Mouse (Mus musculus) A20 (cell line): ENCODE measurements around the gene Gm9495.
"Not testable (repeated sequence)": the region's sequence is repeated elsewhere in the genome, so short reads cannot be mapped to it uniquely, and the experiment has no call there.

ENCODE experiments used
- DNase-seq: peaks from one replicate; pipeline ENCODE4 v3.0.0-alpha.2; 2011; ENCODE audit warnings: low read depth, low spot score

The Gm9495 gene

DNA sequence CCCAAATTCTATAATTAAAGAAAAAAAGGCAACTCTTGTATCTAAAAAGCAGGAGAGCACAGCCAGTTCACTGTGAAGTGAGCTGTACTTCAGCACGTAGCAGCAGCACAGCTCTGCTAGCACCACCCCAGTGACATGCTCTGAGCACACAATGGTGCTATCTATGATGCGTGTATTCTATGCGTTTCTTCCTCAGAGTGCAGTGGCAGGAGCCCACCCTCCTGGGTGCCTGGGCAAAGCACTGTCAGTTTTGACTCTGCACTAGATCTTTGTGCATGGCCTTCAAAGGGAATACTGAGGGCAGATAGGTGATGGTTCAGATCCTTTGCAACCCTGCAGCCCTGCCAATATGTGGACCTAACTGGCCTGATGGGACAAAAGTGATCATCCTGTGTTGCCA lies at the start of gene Gm9495:
Gm9495 (minus strand) TSS at position 101 of the 400 bp plus-strand sequence.
- DNase-seq = not testable (repeated sequence)

- not testable (repeated sequence) for DNase-seq
Observed at GRCm38 (mm10) chr8:69474946-69475345, 21.6 kb upstream of the Gm9495 start.

DNA sequence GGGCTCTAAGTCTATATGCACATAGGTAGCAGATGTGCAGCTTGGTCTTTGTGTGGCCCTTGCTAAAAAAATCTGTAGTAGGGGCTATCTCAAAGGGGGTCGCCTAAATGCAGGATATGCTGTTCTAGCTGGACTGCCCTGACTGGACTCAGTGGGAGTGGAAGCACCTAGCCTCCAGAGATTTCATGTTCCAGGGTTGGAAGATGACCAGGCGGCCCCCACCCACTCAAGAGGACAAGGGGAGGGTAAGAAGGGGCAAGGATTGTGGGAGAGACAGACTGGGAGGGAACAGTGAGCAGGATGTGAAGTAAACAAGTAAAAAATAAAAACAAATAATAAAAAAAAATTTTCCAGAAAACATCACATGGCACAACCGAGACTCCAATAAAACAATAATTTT lies 33.3 kb downstream of the Gm9495 start:
- DNase-seq = not testable (repeated sequence)

DNA sequence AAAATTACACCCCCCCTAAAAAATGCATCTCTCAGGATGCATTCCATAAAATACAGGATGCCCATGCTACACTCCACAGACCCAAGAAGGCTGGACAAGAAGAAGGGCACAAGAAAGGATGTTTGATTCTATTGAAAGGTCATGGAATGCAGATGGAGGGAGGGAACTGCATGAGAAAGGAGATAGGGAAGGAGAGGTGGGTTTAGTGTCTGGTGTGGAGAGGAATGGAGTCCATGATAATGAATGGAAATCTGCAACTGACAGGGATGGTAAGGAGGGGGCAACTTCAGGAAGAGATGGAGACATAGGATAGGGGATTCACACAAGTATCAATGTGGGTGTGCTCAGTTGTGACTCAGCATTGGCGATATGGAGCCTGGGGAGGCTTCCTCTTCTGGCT lies 39.0 kb downstream of the Gm9495 start:
- no peak for DNase-seq

GRCm38 (mm10) chr8:69404768-69405167 lies 48.6 kb downstream of the Gm9495 start:
- DNase-seq = no peak

- no peak for DNase-seq
Observed at GRCm38 (mm10) chr8:69399956-69400443, 53.4 kb downstream of the Gm9495 start.

DNA sequence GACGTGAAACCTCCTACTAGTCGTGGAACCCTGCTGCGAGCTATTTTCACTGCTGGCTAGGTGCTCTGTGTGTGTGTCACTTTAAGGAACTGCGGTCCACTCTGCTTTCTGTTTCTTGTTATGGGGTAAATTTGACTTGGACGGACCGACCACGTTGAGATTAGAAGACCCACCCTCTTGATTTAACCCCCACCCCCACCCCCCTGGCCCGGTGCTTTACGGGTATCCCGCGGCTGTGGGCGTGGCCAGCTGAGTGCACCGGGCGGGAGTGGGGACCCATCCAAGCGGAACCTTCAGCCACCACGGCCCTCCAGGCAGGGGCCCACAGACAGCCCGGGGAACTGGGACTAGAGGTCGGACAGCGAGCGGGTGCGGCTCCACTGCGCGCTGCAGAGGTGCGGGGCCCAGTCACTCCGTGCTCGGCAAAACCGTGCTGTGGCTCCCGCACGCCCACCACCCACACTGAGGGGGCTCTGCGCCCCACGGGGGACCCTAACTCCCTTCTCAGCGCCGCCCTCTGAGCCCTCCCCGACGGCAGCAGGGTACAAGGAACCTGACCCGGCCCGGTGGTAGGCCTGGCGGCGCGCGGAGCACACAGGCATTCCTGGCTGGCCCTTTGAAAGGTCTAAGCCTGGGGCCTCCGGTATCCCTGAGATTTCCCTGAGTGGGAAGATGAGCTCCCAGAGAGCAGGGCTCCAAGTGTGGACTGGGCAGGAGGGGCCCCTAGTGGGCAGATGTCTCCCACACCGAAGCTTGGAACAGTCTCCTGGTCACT lies 54.0 kb downstream of the Gm9495 start:
- DNase-seq = no peak

GRCm38 (mm10) chr8:69396196-69396595 lies 57.2 kb downstream of the Gm9495 start:
- no peak for DNase-seq

- DNase-seq = peak; percentile 91
Observed at GRCm38 (mm10) chr8:69395050-69395789, 58.1 kb downstream of the Gm9495 start.

DNA sequence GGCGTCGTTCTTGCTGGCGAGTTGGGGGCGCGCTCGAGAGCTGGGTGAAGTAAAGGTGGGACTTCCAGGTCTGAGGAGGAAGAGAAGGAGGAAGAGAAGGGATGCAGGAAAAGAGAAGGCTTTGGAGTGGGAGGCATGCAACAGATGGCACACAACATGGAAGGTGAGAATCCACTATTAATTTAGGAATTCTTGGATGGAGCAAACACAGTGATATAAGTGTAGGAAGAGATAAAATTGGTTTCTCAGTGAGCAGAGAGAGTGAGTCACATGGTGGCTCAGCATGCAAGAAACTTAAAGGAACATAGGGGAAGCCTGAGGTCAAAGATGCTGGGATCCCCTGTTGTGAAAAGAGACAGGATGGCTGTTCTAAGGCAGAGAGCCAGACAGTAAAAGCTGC lies 69.0 kb downstream of the Gm9495 start:
- no peak for DNase-seq
